Mouse (Mus musculus) embryo, embryonic 9.5 days (tissue): ENCODE data around the gene Sfxn1.

ENCODE experiments used
- DNase-seq: peaks from one replicate; pipeline ENCODE4 v3.0.0-alpha.2; 2017; ENCODE audit errors: extremely low spot score

Gene Sfxn1

GRCm38 (mm10) chr13:54077470-54078174 is 6.0 kb downstream of the Sfxn1 start:
- peak; percentile 12 for DNase-seq

- DNase-seq: no peak
These were observed 8.4 kb downstream of the Sfxn1 start for GRCm38 (mm10) chr13:54079782-54080759.

GRCm38 (mm10) chr13:54080785-54081184 is 9.1 kb downstream of the Sfxn1 start:
- no peak for DNase-seq

GRCm38 (mm10) chr13:54082946-54083345 is 11.3 kb downstream of the Sfxn1 start:
- no peak for DNase-seq

- no peak for DNase-seq
These were observed 12.5 kb downstream of the Sfxn1 start for GRCm38 (mm10) chr13:54084178-54084577.

GRCm38 (mm10) chr13:54084826-54085225 is 13.2 kb downstream of the Sfxn1 start:
- DNase-seq: no peak

GRCm38 (mm10) chr13:54085266-54085665 is 13.6 kb downstream of the Sfxn1 start:
- DNase-seq: no peak

GRCm38 (mm10) chr13:54091719-54092118 is 20.1 kb downstream of the Sfxn1 start:
- no peak for DNase-seq

GRCm38 (mm10) chr13:54094349-54094748 is 22.7 kb downstream of the Sfxn1 start:
- DNase-seq: no peak

- DNase-seq: no peak
These were observed 23.3 kb downstream of the Sfxn1 start for GRCm38 (mm10) chr13:54094963-54095362.

GRCm38 (mm10) chr13:54095721-54096120 is 24.1 kb downstream of the Sfxn1 start:
- no peak for DNase-seq

GRCm38 (mm10) chr13:54097227-54097626 is 25.6 kb downstream of the Sfxn1 start:
- no peak for DNase-seq

- no peak for DNase-seq
These were observed 26.1 kb downstream of the Sfxn1 start for GRCm38 (mm10) chr13:54097797-54098196.

- DNase-seq: no peak
These were observed 29.6 kb downstream of the Sfxn1 start for GRCm38 (mm10) chr13:54101031-54101820.

GRCm38 (mm10) chr13:54102061-54102460 is 30.4 kb downstream of the Sfxn1 start:
- no peak for DNase-seq

GRCm38 (mm10) chr13:54103271-54103670 is 31.6 kb downstream of the Sfxn1 start:
- no peak for DNase-seq

GRCm38 (mm10) chr13:54103866-54104265 is 32.2 kb downstream of the Sfxn1 start:
- DNase-seq: no peak

- peak; percentile 67 for DNase-seq
These were observed 42.3 kb downstream of the Sfxn1 start for GRCm38 (mm10) chr13:54113819-54114550.

GRCm38 (mm10) chr13:54114931-54115330 is 43.3 kb downstream of the Sfxn1 start:
- DNase-seq: no peak

GRCm38 (mm10) chr13:54115779-54116178 is 44.1 kb downstream of the Sfxn1 start:
- DNase-seq: no peak

- DNase-seq: no peak
These were observed 46.7 kb downstream of the Sfxn1 start for GRCm38 (mm10) chr13:54118355-54118754.
